Mouse (Mus musculus) retina, adult 2 months (tissue): ENCODE measurements around the gene Vash1.
A peak's percentile ranks its signal among the peaks of the same experiment; 100 is the strongest.

ENCODE experiments used
- DNase-seq: peaks from one replicate; pipeline ENCODE4 v3.0.0-alpha.2; 2012; ENCODE audit warnings: low read depth, low spot score

Vash1 gene

GRCm38 (mm10) chr12:86678591-86679545, at the start of gene Vash1:
Gene Vash1 (plus strand): TSS chr12:86678700.
- DNase-seq, result peak; percentile 37

GRCm38 (mm10) chr12:86628783-86629172, 49.7 kb upstream of the Vash1 start:
- DNase-seq, result no peak

- DNase-seq, result no peak
These were observed 36.7 kb upstream of the Vash1 start for GRCm38 (mm10) chr12:86641763-86642162.

GRCm38 (mm10) chr12:86644512-86645273, 33.8 kb upstream of the Vash1 start:
- no peak for DNase-seq

GRCm38 (mm10) chr12:86645494-86645893, 33.0 kb upstream of the Vash1 start:
- DNase-seq, result no peak

GRCm38 (mm10) chr12:86646831-86647230, 31.7 kb upstream of the Vash1 start:
- no peak for DNase-seq

GRCm38 (mm10) chr12:86647279-86647678, 31.2 kb upstream of the Vash1 start:
- DNase-seq, result no peak

- DNase-seq, result peak; percentile 68
These were observed 30.8 kb upstream of the Vash1 start for GRCm38 (mm10) chr12:86647736-86648135.

- no peak for DNase-seq
These were observed 30.0 kb upstream of the Vash1 start for GRCm38 (mm10) chr12:86648489-86648888.

- no peak for DNase-seq
These were observed 27.1 kb upstream of the Vash1 start for GRCm38 (mm10) chr12:86651301-86651860.

GRCm38 (mm10) chr12:86652570-86653041, 25.9 kb upstream of the Vash1 start:
- no peak for DNase-seq

- no peak for DNase-seq
These were observed 19.0 kb upstream of the Vash1 start for GRCm38 (mm10) chr12:86659447-86659968.

- no peak for DNase-seq
These were observed 18.0 kb upstream of the Vash1 start for GRCm38 (mm10) chr12:86660466-86660865.

GRCm38 (mm10) chr12:86665656-86666055, 12.8 kb upstream of the Vash1 start:
- no peak for DNase-seq

GRCm38 (mm10) chr12:86668404-86668803, 10.1 kb upstream of the Vash1 start:
- DNase-seq, result no peak

GRCm38 (mm10) chr12:86672105-86672504, 6.4 kb upstream of the Vash1 start:
- no peak for DNase-seq

- no peak for DNase-seq
These were observed 6.0 kb upstream of the Vash1 start for GRCm38 (mm10) chr12:86672507-86672906.

GRCm38 (mm10) chr12:86679546-86679930, 1.0 kb downstream of the Vash1 start:
- no peak for DNase-seq

GRCm38 (mm10) chr12:86679991-86680491, 1.5 kb downstream of the Vash1 start:
- no peak for DNase-seq

GRCm38 (mm10) chr12:86680591-86681193, 2.2 kb downstream of the Vash1 start:
- no peak for DNase-seq

- no peak for DNase-seq
These were observed 3.1 kb downstream of the Vash1 start for GRCm38 (mm10) chr12:86681626-86682025.
